Mouse (Mus musculus): ENCODE results near the gene Apob.
"Not testable (repeated sequence)": the region's sequence is repeated elsewhere in the genome, so short reads cannot be mapped to it uniquely, and the experiment has no call there.

Gene Apob

DNA sequence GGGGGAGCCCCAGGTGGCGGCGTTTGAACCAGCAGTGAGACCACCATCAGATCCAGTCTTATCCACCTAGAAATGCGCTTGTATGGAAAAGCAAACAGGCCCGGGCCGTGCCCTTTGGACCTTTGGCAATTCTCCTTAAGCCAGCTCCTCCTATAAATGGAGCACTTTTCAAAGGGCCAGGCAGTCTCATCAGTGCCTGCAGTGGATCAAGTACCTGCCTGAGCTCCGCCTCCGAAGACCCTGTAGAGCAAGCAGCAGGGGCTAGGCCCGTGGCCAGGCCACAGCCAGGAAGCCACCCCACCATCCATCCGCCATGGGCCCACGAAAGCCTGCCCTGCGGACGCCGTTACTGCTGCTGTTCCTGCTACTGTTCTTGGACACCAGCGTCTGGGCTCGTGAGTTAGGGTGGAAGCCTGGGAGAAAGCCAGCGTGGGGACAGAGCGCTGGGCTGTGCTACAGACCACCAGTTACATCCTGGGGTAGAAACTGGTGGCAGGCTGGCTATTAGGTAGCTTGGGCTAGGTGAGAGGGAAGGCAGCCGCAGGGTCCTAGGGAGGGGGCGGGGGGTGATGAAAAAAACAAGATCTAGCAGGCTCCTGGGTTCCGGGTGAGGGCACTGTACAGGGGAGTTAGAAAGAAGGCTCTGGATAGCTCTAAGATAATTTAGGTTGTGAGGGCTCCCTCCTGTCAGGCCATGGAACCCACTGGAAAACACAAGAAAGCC lies at the start of gene Apob:
Apob (plus strand) TSS at position 183 of the 724 bp plus-strand sequence.
- peak; percentile 3 for DNase-seq (ENCODE audit: low read depth, low spot score)

DNA sequence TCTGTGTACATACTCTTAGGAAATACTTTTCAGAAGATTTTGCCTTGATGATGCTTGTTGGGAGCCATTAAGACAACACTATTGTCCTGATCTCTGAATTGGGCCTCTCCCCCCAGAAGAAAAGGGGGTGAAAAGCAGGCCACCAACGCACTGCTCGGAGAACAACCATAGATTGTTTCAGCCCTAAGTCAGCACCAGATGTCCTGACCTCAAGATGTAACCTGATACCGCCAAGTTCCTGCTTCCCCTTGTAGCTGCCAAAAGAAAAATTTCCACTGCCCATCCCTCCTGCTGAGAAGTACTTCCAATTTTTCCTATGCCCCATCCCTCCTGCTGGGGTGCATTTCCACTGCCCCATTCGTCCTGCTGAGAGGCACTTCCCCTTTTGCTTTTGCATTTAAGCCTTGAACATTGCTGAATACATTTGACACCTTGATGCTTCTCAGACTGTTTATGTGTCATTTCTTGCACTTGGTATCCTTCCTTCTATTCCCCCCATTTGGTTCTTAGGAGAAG lies 45.0 kb upstream of the Apob start:
- no peak for DNase-seq (ENCODE audit: low read depth, low spot score)

GRCm38 (mm10) chr12:7950098-7950745 lies 27.2 kb upstream of the Apob start:
- DNase-seq (ENCODE audit: low read depth, low spot score): no peak

GRCm38 (mm10) chr12:7958851-7959250 lies 18.6 kb upstream of the Apob start:
- DNase-seq (ENCODE audit: low read depth, low spot score): no peak

- no peak for DNase-seq (ENCODE audit: low read depth, low spot score)
These were observed 18.0 kb upstream of the Apob start for GRCm38 (mm10) chr12:7959310-7959918.

DNA sequence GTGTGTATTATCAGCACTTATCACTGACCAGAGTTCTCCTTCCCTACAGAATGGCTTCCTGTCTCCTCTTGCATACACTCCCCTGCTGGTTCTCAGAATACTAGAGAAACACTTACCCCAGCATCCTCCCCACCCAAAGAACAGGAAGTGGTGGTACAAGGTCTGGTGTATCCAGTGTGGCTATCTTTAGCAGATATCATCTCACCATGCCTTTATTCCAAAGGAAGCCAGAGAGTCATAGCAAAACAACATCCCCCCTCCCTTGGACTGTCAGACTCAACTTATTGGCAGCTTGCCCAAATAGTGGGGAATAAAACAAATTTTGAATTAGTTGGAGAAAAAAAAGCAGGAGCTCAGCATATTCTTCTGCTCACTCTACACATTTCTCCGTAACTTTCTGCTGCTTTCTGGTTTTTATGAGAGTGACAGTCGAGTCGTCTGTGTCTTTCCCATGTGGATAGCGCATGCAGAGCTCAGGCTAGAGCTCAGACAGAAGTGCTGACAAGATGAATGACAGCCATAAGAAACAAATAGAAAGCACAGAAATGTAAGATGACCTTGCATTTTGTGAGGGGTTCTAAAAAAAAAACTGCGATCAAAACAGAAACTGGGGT lies 15.0 kb upstream of the Apob start:
- DNase-seq (ENCODE audit: low read depth, low spot score): no peak

- no peak for DNase-seq (ENCODE audit: low read depth, low spot score)
These were observed 10.2 kb upstream of the Apob start for GRCm38 (mm10) chr12:7967221-7967620.

DNA sequence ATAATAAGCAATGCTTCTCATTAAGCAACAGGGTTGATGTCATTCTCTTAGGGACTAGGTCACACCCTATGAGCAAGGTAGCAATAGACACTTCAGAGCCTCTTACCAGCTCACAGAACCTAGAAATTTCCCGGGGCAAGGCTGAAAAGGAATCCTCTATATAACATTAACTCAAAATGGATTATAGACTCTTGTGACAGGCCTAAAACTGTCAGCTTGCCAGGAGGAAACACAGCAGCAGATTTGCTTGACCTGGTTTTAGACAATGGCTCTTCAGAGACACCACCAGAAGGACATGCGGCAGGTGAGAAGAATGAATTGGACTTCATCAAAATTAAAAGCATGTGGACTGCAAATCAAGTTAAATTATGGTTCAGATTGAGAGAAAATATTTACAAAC lies 7.1 kb upstream of the Apob start:
- no peak for DNase-seq (ENCODE audit: low read depth, low spot score)

- DNase-seq (ENCODE audit: low read depth, low spot score): no peak
These were observed 6.6 kb upstream of the Apob start for GRCm38 (mm10) chr12:7970817-7971216.

DNA sequence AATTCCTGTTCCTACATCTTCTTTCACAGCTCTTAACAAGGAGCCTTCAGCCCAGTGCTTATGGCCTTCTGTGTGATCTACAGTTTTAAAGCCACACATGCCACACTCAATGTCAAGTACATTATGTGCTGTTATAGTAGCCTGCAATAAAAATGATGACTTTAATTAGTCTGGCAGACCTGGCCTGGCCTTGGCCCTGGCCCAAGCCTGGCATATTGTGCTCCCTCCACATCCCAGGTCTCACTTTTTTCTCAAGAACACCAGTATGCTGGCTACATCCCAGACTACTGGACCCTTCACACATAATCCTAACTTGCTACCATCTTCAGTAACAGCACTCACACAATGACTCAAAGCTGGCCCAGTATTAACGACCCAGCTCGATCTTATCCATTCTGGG lies 5.7 kb upstream of the Apob start:
- DNase-seq (ENCODE audit: low read depth, low spot score): no peak

DNA sequence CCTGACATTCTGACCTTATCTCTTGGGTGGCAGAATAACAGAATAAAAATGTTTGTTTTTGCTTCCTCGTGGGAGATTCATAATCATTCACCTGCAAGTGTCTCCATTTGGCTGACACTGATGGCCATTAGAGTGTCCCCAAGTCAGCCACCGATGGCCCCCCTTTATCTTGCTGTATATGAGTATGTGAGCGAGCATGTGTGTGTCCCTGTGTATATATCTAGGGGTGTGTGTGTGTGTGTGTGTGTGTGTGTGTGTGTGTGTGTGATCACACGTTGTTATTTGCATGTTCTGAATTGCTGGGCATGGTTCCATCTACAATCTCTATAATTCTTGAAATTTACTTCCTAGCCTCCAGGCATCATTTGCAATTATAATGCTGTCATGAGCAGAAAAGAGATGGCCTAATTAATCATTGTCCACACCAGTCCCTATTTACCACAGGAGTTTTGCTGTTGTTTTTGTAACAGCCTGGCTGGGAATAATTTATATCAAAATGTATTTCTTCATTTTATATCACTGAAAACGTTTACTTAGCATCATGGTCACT lies 3.6 kb upstream of the Apob start:
- DNase-seq (ENCODE audit: low read depth, low spot score): no peak

DNA sequence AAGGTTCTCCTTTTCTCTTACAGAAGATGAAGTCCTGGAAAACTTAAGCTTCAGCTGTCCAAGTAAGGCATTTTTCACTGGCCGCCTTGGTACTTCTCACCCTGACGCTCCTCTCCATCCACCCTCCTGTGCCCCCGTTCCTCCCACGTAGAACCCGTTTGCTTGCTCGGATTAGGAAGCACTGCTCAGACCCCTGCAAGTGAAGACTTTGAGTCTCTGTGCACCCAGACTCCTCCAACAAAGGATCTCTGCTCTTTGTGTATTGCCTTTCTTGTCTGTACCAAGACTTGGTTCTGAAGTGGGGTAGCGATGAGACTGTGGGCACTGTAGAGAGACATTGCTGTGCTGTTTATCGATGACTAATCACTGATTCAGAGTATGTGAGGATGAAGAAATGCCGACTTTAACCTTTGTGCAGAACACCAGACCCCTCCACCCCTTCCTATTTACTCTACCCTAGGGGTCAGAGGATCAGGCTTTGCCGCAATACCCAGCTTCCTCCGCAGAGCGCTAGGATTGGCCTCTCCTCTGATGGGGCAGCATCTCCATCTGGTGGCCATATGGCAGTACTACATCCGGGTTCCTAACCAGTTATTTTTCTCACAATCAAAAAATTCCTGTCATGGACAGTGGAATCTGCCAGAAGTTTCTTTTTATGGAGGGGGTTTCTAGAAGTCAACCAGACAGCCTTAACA lies 889 bp downstream of the Apob start:
- DNase-seq (ENCODE audit: low read depth, low spot score): peak; percentile 48

- DNase-seq (ENCODE audit: low read depth, low spot score): no peak
These were observed 7.0 kb downstream of the Apob start for GRCm38 (mm10) chr12:7984411-7984810.

- DNase-seq (ENCODE audit: low read depth, low spot score): peak; percentile 20
These were observed 13.4 kb downstream of the Apob start for GRCm38 (mm10) chr12:7990804-7991203.

DNA sequence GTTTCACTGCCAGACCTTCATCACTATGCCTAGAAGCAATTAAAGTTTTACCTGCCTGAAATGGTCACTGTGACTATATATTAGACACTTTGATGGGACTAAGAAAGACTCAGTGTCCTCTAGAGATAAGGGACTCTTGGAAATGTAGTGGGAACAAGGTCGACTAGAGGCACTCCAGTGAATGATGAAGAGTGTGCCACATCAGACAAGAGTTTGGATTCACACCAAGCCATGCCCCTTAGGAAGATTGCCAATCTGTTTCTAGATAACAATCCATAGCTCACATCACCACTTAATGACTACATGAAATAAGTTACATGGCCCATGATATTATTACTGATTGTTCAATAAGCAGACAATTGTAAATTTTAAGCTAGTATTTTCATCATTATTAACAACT lies 14.1 kb downstream of the Apob start:
- DNase-seq (ENCODE audit: low read depth, low spot score): no peak

- DNase-seq (ENCODE audit: low read depth, low spot score): no peak
These were observed 43.5 kb downstream of the Apob start for GRCm38 (mm10) chr12:8020931-8021330.

- no peak for DNase-seq (ENCODE audit: low read depth, low spot score)
These were observed 52.1 kb downstream of the Apob start for GRCm38 (mm10) chr12:8029520-8029919.

DNA sequence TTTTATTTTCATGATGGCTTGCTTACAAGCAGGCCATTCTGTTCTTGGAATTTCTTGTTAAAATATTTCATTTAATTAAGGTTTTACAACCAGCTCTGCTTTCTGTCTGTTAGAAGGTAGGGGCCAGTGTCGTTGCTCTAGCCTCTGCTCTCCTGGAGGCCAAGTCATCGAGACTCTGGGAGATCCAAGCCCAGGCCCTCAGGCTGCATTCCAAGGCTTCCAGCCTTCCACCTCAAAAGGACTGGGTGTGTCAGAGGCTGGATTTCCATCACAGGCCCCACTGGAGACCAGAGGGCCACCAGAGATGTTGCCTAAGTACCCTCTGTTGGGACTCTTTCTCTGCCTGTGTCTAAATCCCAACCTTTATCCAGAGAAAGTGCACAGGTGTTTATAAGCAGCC lies 52.6 kb downstream of the Apob start:
- no peak for DNase-seq (ENCODE audit: low read depth, low spot score)

- not testable (repeated sequence) for DNase-seq (ENCODE audit: low read depth, low spot score)
These were observed 53.7 kb downstream of the Apob start for GRCm38 (mm10) chr12:8031169-8031568.

GRCm38 (mm10) chr12:8031595-8032358 lies 54.3 kb downstream of the Apob start:
- no peak for DNase-seq (ENCODE audit: low read depth, low spot score)

GRCm38 (mm10) chr12:8032359-8032755 lies 54.9 kb downstream of the Apob start:
- DNase-seq (ENCODE audit: low read depth, low spot score): no peak

Measured in WW6 (cell line).